Mouse (Mus musculus) adrenal gland, postnatal 14 days (tissue): ENCODE data around the gene Cnih3. TPM values are rescaled to one million over a fixed set of nuclear protein-coding genes. Genes with fewer than 3 reads are reported as not detected.
A peak's percentile ranks its signal among the peaks of the same experiment; 100 is the strongest.

ENCODE experiments used
- DNase-seq: peaks from one replicate; pipeline ENCODE4 v3.0.0; 2021; ENCODE audit warnings: mixed read lengths
- total RNA-seq: library from RNA; stranded (reverse); gene quantifications from 2 replicates; pipeline ENCODE4 v1.2.3, GENCODE M21; 2021

The Cnih3 gene
- total RNA-seq, 1 experiment from 2014 or later = not detected

DNA sequence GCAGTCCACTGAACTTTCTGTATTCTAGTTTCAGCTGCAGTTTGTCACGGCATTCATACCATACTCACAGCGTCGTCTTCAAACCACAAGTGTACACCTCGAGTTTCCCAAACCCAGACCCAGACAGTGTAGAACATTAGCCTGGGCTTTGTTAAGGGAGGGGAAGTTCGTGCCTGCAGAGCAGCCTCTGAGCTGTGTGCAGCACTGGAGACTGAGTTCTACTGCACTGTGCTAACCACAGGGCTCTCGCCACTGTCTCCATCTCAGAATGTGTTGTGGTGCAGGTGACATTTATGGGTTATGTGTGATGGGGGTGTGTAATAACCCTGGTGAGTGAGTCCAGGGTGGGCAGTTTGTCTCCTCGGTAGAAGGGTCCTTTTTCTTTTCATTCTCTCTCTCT, 104.5 kb downstream of the Cnih3 start:
- DNase-seq = no peak

DNA sequence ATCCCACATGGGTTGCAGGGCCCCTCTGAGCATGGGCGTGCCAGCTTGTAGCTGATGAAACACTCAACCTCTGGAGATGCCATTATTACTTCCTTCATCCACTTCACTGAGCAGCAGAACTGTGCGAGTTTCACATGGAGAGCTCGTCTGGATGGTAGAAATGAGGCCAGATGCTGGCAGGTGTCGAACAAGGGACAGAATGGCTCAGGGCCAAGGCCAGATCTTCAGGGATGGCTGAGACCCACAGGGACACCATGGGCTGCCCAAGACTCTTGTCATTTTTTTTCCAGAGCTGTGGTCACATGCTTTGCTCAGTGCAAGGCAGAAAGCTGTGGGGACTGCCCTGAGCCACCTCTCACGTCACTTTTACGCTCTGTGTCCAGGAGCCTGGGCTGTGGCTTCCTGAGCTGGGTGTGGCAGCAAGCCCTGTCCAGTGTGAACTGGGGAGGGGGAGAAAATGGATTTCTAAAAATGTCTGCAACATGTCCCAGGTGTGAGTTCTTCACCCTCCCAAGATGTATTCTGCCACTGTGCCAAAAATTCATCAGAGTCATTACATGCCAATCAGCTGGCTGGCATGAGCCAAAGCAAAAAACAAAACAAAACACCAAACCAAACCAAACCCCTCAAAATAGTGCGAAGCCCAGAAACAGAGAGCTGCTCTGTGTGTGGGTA, 107.1 kb downstream of the Cnih3 start:
- no peak for DNase-seq

DNA sequence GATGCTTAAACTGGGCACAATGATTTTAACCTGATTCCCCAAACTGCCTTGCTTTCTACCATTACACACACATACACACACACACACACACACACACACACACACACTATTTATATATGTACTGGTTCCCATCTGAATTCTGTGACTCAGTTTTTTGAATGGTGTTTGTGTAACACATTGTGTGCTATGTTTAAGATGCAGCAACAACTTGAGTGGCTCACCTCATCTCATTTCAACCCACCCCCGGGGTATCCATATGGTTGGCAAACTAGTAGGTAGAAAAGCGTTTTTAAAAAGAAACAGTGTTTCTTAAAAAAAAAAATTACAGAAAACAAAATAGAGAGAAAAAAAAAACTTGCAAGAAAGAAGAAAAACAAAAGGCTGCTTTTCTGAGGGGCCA, 107.9 kb downstream of the Cnih3 start:
- DNase-seq = no peak

DNA sequence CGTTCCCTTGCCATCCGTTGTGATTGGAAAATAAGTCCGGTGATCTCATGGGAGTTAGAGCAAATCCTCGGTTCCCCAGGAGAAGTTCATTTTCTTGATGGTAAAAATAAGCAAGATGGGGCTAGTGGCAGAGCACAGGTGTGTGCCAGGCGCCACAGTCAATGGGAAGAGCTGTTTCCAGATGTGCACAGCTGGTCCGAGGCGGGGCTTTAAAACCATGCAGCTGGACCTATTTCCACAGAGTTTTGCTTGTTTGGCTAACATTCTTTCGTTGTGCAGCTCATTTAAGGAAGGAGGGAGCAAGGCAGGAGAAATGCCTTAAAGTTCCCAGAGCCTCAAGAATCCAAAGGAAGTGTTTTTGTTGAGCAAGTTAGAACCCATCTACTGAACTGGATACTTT, 109.1 kb downstream of the Cnih3 start:
- DNase-seq = no peak

DNA sequence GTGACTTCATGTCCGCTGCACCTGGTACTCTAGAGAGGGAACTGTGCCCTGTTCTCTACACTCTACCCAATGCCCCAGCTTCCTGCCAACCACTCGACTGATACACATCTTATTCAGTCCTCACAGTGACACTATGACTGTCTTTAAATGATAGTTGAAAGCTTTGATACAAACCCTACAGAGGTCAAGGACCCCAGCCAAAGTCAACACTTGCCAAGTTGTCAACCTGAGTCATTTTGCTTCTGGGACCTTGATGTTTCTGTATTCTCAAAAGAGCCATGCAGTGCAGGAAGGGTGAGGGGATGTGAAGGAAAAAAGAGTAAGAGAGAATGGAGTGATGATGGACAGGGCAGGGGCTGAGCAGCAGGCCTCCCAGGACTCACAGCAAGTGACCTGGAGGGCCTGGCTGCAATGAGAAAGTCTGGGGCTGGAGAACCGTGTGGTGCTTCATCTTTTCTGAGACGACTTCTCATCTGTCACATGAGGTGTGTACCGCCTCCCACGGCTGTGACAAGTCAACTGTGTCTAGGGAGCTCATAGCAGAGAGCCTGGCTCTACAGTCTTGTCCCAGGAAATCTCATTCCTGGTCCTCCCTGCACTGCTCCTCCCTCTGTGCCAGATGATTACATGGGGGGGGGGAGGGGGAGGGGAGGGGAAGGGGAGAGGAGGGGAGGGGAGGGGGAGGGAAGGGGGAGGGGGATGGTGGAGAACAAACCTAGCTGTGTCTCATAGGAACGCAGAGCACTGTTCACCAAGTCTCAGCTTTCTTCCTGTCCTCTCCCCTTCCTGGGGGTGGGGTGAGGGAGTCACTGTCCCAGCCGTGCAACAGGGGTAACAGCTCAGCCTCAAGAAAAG, 109.8 kb downstream of the Cnih3 start:
- DNase-seq = peak; percentile 43

DNA sequence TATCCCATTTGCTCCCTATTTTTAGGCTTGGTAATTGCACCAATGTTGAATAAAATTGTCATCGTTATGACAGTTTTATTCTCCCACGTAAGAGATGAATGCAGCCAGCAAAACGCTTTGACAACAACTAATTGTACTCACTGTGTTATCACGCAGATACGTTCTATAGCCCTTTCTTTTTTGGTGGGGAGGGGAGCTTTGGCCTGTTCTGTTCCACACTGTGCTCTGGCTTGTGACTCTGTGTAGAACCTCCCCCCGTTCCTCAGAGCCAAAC, 110.4 kb downstream of the Cnih3 start:
- DNase-seq = no peak

DNA sequence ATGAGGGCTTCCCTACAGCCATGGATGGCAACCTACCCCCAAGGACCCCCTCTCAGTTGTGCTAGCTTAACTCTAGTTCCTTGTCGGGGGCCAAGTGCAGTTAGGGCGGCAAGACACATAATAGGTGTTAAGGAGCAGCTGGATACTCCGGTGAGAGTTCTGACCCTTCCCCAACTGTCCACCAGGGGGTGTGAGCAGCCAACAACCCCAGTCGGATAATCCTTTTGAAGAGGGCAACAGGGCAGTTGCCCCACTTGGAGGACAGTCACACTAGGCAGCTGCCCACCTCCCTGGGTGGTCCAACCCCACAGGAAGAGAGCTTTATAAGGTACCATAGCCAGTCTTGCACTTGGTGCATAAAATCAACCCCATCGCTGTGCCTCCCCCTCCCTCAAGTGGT, 112.6 kb downstream of the Cnih3 start:
- DNase-seq = peak; percentile 61

DNA sequence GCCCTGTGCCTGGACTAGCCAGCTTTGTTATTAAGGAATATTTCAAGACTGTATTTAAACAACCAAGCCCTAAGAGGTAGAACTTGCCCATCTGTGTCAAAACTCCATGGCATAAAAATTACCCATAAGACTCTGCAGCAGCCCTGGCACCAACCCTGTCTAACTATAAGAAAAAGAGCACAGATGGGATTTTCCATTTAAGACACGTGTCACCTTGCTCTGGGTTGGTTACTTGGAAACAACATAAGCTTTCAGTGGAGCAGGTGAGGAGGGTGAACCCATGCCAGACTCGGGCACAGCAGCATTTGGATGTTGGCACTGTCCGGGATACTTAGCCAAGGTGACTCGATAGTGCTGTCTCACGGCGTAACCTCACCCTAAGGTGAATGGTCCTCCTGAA, 113.6 kb downstream of the Cnih3 start:
- no peak for DNase-seq

DNA sequence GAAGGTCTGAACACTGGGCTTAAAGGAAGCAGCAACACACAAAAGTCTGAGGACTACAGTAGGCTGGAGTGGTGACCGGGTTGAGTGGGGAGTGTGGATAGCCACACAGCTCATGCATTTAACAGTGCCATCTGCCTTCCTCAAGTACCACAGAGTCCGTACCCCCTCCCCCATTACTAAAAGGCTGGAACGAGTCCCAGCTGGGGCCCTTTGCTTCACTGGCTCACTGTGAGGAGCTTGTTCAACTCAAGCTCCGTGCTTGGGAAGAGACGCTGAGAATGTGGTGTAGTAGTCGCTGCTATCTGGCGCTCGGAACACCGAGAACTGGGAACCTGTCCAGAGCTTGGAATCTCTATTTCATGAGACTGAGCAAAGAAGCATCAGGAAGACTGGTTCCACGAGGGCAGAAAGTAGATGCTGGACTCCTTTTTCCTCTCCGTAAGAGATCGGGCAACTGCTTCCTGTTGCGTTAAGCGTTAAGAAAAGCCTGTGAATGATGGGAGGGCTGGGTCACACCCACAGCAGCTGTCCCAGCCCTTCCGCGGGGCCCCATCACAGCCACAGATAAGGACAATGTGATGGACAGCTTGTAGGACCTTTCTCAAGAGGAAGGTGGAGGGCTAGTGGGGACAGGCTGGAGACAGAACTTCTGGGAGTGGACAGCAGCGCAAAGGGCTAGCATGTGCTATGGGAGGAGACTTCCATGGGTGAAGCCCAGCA, 114.3 kb downstream of the Cnih3 start:
- no peak for DNase-seq

DNA sequence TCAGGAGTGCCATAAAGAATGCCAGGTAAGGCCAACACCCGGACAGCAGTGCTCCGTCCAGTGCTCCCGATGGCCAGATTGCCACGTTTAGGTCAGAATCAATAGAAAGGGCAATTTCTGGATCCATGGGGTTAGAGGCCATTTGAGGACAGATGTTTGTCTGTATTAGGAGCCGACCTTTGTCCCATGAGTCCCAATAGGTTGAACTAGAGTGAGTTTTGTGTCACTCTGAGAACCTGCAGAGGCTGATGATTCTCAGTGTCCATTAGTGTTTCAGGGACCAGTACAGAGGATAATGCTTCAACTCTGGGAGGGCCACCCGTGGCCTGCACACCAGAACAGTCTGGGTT, 114.9 kb downstream of the Cnih3 start:
- no peak for DNase-seq

DNA sequence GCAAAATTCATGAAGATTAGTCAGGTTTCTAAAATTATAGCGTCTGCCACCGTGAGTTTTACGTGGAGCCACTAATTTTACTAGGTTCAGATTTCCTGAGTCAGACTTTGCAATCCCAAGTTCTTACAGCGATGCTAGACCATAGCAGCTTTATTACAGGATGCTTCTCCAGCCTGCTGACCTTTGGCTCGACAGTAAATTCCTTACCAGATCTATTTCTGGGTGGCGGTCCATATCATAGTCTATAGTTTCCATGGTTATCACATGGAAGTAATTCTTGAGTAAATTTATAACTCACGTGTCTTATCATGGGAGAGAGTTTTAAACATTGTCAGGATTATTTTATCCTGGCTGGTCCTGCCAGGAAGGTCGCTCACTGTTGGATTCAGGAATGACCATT, 117.0 kb downstream of the Cnih3 start:
- no peak for DNase-seq

DNA sequence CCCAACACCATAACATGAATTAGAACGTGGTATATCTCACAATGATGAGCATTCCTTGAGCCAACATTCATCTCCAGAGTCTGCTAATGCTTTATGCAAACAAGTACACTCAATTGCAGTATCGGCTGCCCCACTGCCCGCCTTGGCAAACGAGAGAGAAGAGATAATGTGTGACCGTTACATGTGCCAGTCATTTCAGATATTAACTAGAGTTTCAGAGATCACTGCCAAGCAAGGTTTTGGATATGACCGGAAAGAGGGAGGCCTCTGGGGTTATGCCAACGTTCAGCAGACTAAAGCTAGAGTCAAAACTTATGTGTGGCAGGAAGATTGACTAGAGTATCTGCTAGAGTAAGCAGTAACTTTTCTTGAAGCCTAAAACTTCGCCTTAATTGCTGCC, 123.7 kb downstream of the Cnih3 start:
- DNase-seq = no peak

DNA sequence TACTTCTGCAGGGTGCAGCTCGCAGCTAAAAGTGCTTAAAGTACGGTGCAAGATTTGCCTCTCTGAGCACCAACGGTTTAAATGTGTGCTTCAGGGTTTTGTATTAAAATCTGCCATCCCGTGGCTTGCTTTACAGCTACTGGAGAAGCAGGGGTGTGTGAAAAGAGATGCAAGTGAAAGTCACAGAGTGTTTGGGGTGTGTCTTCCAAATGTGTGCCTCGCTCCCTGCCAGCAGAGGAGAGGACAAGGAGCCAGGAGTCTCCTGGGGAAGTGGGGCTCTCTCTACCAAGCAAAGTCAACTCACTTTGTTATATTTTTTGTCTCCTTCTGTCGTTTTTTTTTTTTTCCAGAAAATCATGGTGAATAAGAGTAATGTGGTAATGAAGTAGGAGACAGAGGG, 124.1 kb downstream of the Cnih3 start:
- no peak for DNase-seq

DNA sequence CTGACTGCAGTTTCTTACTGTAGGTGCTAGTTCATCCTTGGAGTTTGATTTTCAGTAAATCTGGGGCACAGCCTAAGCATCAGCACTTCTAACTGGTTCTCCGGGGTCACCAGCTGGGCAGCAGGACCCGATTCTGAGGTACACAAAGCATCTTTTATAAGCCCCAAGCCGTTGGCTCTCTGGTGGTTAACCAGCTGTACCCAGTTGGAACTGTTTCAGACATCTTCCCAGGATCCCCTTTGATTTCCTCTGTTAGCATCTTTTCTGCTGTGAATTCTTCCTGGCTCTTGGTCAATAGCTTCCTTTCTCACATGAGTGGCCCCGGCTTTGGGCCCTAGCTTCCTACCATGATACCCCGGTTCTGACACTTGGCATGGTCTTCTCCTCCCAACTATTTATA, 132.3 kb downstream of the Cnih3 start:
- DNase-seq = no peak

DNA sequence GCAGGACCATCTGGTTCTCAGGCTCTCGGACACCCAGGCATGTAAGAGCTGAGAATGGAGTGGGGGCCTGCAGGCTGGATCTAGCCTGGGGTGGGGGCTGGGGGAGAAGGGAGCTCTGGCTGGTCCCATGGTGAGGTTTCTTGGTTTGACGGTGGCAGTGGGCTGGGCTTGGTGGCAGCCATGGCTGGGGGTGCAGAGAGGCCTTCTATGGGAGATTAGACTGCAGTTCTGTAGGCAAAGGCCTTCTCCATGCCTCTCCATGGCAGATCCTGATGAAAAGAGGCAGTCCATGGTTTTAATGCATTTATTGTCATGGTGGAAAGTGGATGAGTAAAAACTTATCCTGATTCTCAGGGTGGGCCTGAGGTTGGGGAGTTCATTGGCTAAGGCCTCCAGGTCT, 151.0 kb downstream of the Cnih3 start:
- no peak for DNase-seq

DNA sequence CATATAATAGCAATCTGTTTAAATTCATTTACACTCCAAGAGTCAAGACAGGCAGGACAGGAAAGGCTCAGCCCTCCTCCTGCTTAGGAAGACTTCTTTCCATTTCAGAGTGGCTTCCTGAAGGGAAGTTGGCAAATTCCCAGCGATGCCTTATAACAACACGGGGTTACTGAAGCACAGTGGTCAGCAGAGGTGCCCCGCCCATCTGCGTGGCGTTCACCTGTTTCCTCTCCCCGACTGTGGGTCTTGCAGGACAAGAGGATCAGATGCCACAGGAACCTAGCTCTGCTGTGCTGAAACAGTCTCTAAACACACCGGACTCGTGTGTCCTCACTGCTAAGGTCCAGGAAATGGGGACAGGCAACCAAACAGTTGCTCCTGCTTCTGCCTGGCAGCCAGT, 152.9 kb downstream of the Cnih3 start:
- DNase-seq = no peak

Other genes starting within 250 kb of the Cnih3 start
- 17.4 and 21.5 TPM in 2 replicates for gene Nvl, start 208.4 kb upstream of the Cnih3 start, total RNA-seq
- 44.2 and 47.9 TPM in 2 replicates for gene Cnih4, start 207.9 kb upstream of the Cnih3 start, total RNA-seq
- gene Wdr26, start 140.6 kb upstream of the Cnih3 start, total RNA-seq = 137 and 139 TPM in 2 replicates
- not detected in 2 replicates for gene Ccdc121, start 158.8 kb downstream of the Cnih3 start, total RNA-seq
- gene Dnah14, start 223.9 kb downstream of the Cnih3 start, total RNA-seq = 0.30 and 0.75 TPM in 2 replicates